Mouse (Mus musculus) forebrain, embryonic 15.5 days (tissue): ENCODE results near the gene Isca1. TPM values are rescaled to one million over a fixed set of nuclear protein-coding genes. Genes with fewer than 3 reads are reported as not detected.

ENCODE experiments used
- ATAC-seq: fragments of 200-750 bp; cut with Nextera tagmentation; replicated peaks from 2 replicates; pipeline ENCODE4 v1.8.0; 2017; ENCODE audit warnings: mild to moderate bottlenecking, moderate TSS enrichment, moderate library complexity
- H3K27ac ChIP-seq: fragments of 300-500 bp; sonication (generic); replicated peaks from 2 replicates; pipeline ENCODE4 v1.5.1; 2015; ENCODE audit warnings: mild to moderate bottlenecking, inconsistent platforms
- H3K27me3 ChIP-seq: fragments of 300-500 bp; sonication (generic); 2 replicates; pipeline ENCODE4 v1.6.1; 2015; ENCODE audit warnings: inconsistent platforms
- H3K36me3 ChIP-seq: fragments of 300-500 bp; sonication (generic); 2 replicates; pipeline ENCODE4 v1.6.1; 2015; ENCODE audit warnings: mild to moderate bottlenecking, inconsistent platforms
- H3K4me1 ChIP-seq: fragments of 300-500 bp; sonication (generic); 2 replicates; pipeline ENCODE4 v1.6.1; 2015; ENCODE audit warnings: inconsistent platforms
- H3K4me2 ChIP-seq: fragments of 300-500 bp; sonication (generic); replicated peaks from 2 replicates; pipeline ENCODE4 v1.6.1; 2015; ENCODE audit warnings: mild to moderate bottlenecking, inconsistent platforms
- H3K4me3 ChIP-seq: fragments of 300-500 bp; sonication (generic); 2 replicates; pipeline ENCODE4 v1.5.1; 2015; ENCODE audit warnings: mild to moderate bottlenecking, inconsistent platforms
- H3K9ac ChIP-seq: fragments of 300-500 bp; sonication (generic); replicated peaks from 2 replicates; pipeline ENCODE4 v1.6.1; 2015; ENCODE audit warnings: mild to moderate bottlenecking, inconsistent platforms
- H3K9me3 ChIP-seq: fragments of 300-500 bp; sonication (generic); 2 replicates; pipeline ENCODE4 v1.6.1; 2016; ENCODE audit warnings: inconsistent platforms
- WGBS: fragments of 180-500 bp; shearing (Covaris S2); methylation state at CpG from one replicate; pipeline ENCODE4 v1.1.7; 2015; ENCODE audit warnings: mixed read lengths; 5-methylcytosine and 5-hydroxymethylcytosine counted together
- polyA plus RNA-seq: library from polyadenylated mRNA; unstranded; fragments of >200 nt; fragmentation: Nextera tagmentation; extraction: Ambion mirVana; gene quantifications from 2 replicates; pipeline ENCODE4 v1.2.1, GENCODE M21; 2015

Gene Isca1
- polyA plus RNA-seq, 1 experiment from 2014 or later = 146 TPM

DNA sequence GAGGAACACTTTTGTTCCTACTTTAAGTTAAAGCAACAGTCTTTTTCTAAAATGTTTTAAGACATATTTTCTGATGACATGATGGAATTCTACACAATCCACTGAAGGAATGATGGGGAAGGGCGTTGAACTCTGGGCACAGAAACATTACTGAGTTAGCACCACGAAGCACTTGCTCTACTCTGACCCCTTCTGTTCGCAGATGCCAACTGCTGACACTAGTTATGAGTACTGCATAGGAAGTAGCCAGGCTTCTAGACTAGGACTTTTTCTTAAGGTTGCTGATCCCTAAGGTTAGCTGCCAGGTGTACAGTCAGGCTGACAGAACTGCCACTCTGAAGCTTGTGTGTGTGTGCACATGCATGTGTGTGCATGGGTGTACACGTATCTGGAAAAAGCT is 9.6 kb upstream of the Isca1 start:
- no peaks in the 10 kb centered on the region for H3K27me3 ChIP-seq
- no peaks in the 10 kb centered on the region for H3K9me3 ChIP-seq
- ATAC-seq = no peak
- H3K27ac ChIP-seq = no peak overlapping the region
- peaks cover 86% of the 10 kb centered on the region for H3K36me3 ChIP-seq
- no peak overlapping the region for H3K4me2 ChIP-seq
- no peak overlapping the region for H3K9ac ChIP-seq
- no peak overlapping the region for H3K4me3 ChIP-seq
- WGBS = 91% methylated on average over 4 of the region's 4 CpGs
- H3K4me1 ChIP-seq = no peaks in the 10 kb centered on the region

DNA sequence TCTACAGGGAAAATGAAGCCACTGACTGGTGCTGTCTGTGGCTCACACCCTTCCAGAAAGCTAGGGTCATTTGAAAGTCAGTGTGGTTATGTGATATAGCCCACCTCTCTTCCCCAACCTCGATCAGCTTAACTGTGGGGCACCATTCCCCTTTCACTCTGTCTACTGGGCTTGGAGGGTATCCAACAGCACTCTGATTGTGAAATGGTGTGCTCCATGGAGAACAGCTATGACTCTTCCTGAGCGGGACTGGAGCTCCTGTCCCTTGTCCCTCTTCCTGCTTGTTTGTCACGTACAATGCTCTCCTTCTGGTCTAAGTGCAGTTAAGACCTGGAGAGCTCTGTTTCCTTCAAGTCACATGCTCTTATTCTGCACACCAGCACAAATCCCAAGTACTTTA is 5.6 kb upstream of the Isca1 start:
- no peak for ATAC-seq
- Histone ChIP-seq H3K27ac (no peak overlapping the region), H3K9me3 (no peaks in the 10 kb centered on the region), H3K36me3 (peaks cover 63% of the 10 kb centered on the region), H3K4me1 (peaks cover 13% of the 10 kb centered on the region), H3K4me2 (no peak overlapping the region), H3K27me3 (no peaks in the 10 kb centered on the region), H3K9ac (no peak overlapping the region), H3K4me3 (no peak overlapping the region)
- 85% methylated on average over 3 of the region's 3 CpGs for whole genome bisulfite sequencing

DNA sequence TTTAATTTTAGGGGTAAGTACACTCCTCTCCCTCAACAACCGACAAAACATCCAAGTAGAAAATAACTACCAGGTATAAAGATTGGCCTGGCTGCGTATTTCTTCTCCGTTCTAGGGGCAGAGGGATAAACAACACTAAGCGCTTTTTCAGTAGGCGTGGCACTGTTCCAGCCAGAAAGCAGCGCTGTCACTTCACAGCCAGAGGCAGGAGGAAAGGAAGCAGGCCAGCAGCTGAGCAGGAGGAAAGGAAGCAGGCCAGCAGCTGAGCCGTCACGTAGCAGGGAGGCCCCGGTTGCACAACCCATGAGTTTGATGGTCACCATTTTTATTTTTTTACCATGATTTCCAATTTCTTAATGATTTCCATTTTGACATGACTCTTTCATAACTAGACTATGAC is 1.6 kb upstream of the Isca1 start:
- H3K36me3 ChIP-seq = peaks cover 30% of the 10 kb centered on the region
- H3K4me3 ChIP-seq = no peak overlapping the region
- H3K4me1 ChIP-seq = peaks cover 37% of the 10 kb centered on the region
- 57% methylated on average over 9 of the region's 9 CpGs for WGBS
- no peak overlapping the region for H3K4me2 ChIP-seq
- H3K9ac ChIP-seq = peak overlapping the region; percentile 71; the same call in 1 of the 2 replicates
- peak overlapping the region; percentile 99 for H3K27ac ChIP-seq
- no peak for ATAC-seq
- no peaks in the 10 kb centered on the region for H3K9me3 ChIP-seq
- no peaks in the 10 kb centered on the region for H3K27me3 ChIP-seq

DNA sequence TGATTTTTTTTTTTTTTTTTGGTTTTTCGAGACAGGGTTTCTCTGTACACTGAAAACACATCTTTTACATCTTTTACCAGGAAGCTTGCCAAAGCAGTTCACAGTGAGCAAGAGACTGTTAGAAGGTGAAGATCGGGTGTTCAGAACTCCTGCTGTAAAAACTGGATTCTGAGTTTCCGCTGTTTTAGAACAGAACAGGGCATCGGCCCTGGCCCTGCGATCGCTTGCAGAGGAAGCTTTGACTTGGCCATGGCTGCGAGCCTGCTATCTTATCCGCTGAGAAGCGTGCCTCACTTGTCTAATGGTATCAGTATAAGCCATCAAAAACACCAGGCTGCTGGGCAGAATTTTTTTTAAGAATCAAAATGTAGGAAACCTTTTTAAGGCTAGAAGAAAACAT is 1.2 kb upstream of the Isca1 start:
- Histone ChIP-seq H3K27ac (peak overlapping the region; percentile 99), H3K36me3 (peaks cover 28% of the 10 kb centered on the region), H3K4me1 (peaks cover 37% of the 10 kb centered on the region), H3K4me3 (peak overlapping the region; percentile 87), H3K9ac (peak overlapping the region; percentile 71; the same call in 1 of the 2 replicates), H3K9me3 (no peaks in the 10 kb centered on the region), H3K4me2 (peak overlapping the region; percentile 72), H3K27me3 (no peaks in the 10 kb centered on the region)
- no peak for ATAC-seq
- 72% methylated on average over 9 of the region's 9 CpGs for WGBS

DNA sequence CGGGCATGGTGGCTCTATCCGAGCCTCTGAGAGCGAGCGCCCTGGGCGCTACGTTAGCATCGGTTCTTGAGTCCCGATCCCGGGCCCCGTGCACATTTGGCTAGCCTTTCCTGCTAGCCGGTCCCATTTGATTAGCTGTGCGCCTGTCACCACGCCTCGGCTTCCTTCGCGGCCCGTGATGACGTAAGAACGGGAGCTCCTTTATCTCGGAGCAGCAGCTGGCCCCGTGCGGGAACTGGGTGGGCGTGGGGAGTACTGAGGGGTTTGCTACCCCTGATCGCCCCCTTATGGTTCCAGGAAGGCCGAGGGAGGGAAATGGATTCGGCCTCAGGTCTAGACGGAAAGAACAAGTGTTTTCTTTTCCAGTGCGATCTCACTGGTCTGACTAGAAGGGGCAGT is 553 bp upstream of the Isca1 start:
- H3K9ac ChIP-seq = peak overlapping the region; percentile 71
- H3K4me2 ChIP-seq = peak overlapping the region; percentile 72
- peaks cover 37% of the 10 kb centered on the region for H3K4me1 ChIP-seq
- peak overlapping the region; percentile 87 for H3K4me3 ChIP-seq
- H3K36me3 ChIP-seq = peaks cover 21% of the 10 kb centered on the region
- ATAC-seq = peak; percentile 90
- no peaks in the 10 kb centered on the region for H3K27me3 ChIP-seq
- WGBS = 0% methylated on average over 28 of the region's 28 CpGs
- H3K27ac ChIP-seq = peak overlapping the region; percentile 99
- H3K9me3 ChIP-seq = no peaks in the 10 kb centered on the region

DNA sequence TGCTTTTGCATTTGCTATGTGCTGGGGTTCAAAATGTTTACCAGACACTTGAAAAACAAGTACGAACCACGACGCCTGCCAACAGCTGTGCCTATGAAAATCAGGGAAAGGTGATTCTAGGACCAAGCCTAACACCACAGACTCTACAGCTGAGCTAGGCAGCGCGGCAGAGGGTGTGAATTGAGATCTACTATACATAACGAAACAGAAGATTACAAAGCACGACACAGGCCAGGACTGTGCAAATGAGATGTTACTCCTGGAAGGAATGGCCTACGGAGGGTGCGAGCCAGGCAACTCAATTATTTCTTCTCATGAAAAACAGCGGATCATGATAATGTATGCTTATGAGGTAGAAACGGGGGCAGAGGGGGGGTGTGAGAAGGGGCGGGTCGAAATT is 1.1 kb downstream of the Isca1 start:
- no peak for ATAC-seq
- H3K9ac ChIP-seq = peak overlapping the region; percentile 79
- H3K4me2 ChIP-seq = peak overlapping the region; percentile 75
- H3K36me3 ChIP-seq = peaks cover 14% of the 10 kb centered on the region
- peaks cover 37% of the 10 kb centered on the region for H3K4me1 ChIP-seq
- no peaks in the 10 kb centered on the region for H3K27me3 ChIP-seq
- WGBS = 31% methylated on average over 13 of the region's 13 CpGs
- H3K4me3 ChIP-seq = peak overlapping the region; percentile 87
- H3K9me3 ChIP-seq = no peaks in the 10 kb centered on the region
- H3K27ac ChIP-seq = no peak overlapping the region

DNA sequence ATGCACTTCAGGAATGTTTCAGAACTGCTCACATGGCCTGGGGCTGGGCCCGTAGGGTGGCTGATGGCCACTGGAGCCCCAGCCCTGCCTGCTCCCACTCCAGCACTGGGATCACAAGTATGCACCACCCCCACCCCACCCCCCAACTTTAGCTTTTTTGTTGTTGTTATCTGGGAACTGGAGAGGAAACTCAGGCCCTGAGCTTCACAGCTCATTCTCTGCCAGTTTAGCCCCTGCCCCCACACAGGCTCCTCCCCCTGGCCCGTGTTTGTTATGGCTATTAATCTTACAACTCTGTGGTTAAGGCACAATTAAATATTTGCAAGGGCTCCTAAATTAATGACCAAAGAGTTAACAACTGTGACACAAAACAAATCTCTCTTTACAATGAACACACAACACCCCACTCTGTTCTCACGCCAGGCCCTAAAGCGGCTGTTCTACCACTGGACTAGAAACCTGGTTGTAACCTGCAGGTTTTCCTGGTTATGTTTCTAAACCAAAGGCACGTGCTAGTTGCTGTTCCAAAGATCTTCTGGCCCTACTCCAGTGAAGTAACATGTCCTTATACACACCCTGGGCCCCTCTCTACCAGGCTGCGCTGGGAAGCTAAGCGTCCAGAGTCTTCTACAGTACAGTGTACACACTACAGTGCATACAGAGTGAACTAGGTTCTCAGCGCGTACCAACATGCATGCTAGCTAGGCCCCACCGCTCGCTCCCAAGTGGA is 2.7 kb downstream of the Isca1 start:
- Histone ChIP-seq H3K36me3 (peaks cover 5% of the 10 kb centered on the region), H3K4me2 (no peak overlapping the region), H3K9ac (no peak overlapping the region), H3K4me3 (no peak overlapping the region), H3K9me3 (no peaks in the 10 kb centered on the region), H3K27me3 (no peaks in the 10 kb centered on the region), H3K27ac (no peak overlapping the region), H3K4me1 (peaks cover 37% of the 10 kb centered on the region)
- no peak for ATAC-seq
- WGBS = 84% methylated on average over 11 of the region's 11 CpGs

DNA sequence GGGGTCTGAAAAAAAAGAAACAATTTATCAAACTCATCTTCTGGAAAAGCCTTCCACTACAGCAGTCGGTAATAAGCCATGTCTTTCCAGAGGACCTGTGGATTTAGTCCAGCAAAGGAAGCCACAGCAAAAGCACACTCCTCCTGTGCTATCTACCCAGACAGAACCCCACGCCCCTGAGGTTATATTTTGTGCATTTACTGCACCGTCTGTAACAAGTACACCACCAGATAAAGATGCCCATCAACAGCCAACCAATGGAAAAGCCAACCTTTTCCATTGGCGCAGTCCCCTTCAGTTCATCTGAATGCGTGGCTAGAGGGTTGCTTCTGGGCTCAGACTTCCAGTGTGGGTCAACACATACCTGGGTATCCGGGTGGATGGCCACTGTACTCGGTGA is 6.8 kb downstream of the Isca1 start:
- H3K36me3 ChIP-seq = peaks cover 33% of the 10 kb centered on the region
- H3K9me3 ChIP-seq = no peaks in the 10 kb centered on the region
- H3K4me3 ChIP-seq = no peak overlapping the region
- no peak overlapping the region for H3K4me2 ChIP-seq
- no peak overlapping the region for H3K27ac ChIP-seq
- peaks cover 10% of the 10 kb centered on the region for H3K4me1 ChIP-seq
- no peaks in the 10 kb centered on the region for H3K27me3 ChIP-seq
- H3K9ac ChIP-seq = no peak overlapping the region
- WGBS = 95% methylated on average over 7 of the region's 7 CpGs
- ATAC-seq = no peak

DNA sequence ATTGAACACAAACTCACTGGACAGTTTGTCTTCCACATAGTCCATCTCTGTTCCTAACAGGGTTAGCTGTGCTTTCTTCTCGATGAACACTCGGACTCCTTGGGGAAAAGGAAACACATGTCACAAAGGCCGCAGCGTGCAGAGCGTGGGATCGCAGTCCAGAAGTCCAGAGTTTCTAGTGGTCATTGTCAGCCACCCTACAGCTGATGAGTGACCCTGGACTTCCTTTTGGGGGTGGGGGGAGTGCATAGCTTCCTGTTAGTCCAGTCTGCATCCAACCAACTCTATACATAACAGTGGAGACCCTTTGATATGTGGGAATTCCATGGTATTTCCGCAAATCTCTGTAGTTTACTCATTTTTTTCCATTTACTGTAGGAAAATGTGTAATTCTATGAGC is 12.7 kb downstream of the Isca1 start:
- no peak for ATAC-seq

DNA sequence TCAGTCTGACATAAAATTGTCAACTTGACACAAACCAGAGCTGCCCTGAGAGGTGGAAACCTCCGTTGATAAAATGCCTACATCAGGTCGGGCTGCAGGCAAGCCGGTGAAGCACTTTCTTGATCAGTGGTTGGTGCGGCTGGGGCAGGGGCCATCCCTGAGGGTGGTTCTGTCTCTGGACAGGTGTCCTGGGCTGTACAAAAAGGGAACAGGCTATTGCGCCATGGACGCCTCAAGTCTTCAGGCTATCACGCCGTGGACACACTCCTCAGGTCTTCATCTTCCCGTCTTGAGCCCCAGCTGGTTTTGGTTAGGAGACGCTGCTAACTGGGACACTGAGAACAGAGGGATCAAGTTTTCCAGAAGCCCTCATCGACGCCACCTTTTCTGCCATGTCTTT is 19.3 kb downstream of the Isca1 start:
- Histone ChIP-seq H3K27ac (no peak overlapping the region), H3K27me3 (no peaks in the 10 kb centered on the region), H3K4me2 (no peak overlapping the region), H3K36me3 (peaks cover 9% of the 10 kb centered on the region), H3K9ac (no peak overlapping the region), H3K9me3 (no peaks in the 10 kb centered on the region), H3K4me3 (no peak overlapping the region), H3K4me1 (no peaks in the 10 kb centered on the region)
- 88% methylated on average over 12 of the region's 12 CpGs for WGBS
- ATAC-seq = no peak

More for the DNA sequence above, 12.7 kb downstream of the Isca1 start:
- Histone ChIP-seq H3K9me3 (no peaks in the 10 kb centered on the region), H3K27ac (no peak overlapping the region), H3K4me1 (no peaks in the 10 kb centered on the region), H3K36me3 (peaks cover 48% of the 10 kb centered on the region), H3K4me2 (no peak overlapping the region), H3K9ac (no peak overlapping the region), H3K27me3 (no peaks in the 10 kb centered on the region), H3K4me3 (no peak overlapping the region)
- 90% methylated on average over 7 of the region's 7 CpGs for WGBS

DNA sequence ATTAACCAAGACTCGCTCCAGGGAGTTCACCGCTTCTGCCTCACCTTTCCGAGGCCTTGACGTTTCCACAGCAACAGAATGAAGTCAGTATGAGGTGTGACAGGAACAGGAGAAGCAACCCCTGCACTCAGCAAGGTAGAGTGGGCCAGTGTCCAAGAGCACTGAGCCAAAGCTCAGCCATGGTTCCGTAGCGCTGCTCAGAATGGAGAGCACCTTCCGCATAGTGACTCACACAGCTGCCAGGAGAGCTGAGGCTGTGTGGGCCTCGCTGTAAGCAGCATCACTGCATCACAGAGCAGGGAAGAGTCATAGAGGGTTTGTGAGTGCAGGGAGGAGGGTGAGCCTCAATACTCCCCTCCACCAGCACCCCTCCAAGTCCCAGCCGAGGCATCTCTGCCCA is 22.9 kb downstream of the Isca1 start, which contains the start of gene 1700014D04Rik:
Gene 1700014D04Rik (minus strand): TSS at position 42 of the 400 bp plus-strand sequence.
- Histone ChIP-seq H3K4me3 (no peak within 1 kb of the TSS), H3K27me3 (no peaks in the 10 kb centered on the region), H3K9ac (no peak within 1 kb of the TSS), H3K4me1 (no peaks in the 10 kb centered on the region), H3K27ac (no peak within 1 kb of the TSS), H3K9me3 (no peaks in the 10 kb centered on the region), H3K4me2 (no peak within 1 kb of the TSS), H3K36me3 (no peaks in the 10 kb centered on the region)
- WGBS = 76% methylated on average over 9 of the region's 9 CpGs
- ATAC-seq = no peak

DNA sequence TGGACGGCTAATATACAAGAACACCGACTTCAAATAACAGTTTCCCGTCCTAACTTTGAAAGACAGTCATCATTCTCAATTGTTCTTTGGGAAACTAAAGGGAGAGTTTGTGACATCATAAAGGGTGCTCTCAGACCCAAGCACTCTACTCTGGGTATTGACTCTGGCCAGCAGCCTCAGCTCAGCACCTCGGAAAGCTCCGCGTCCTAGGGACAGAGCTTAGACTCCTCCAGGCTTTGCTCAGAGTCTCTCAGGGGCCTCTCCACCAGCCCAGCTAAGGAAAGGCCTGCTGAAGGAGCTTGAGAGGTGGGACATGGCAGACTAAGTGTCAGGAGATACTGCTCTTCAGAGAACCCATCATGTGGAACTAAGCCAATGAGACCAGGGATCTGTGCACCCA is 23.4 kb downstream of the Isca1 start:
- no peak for ATAC-seq

DNA sequence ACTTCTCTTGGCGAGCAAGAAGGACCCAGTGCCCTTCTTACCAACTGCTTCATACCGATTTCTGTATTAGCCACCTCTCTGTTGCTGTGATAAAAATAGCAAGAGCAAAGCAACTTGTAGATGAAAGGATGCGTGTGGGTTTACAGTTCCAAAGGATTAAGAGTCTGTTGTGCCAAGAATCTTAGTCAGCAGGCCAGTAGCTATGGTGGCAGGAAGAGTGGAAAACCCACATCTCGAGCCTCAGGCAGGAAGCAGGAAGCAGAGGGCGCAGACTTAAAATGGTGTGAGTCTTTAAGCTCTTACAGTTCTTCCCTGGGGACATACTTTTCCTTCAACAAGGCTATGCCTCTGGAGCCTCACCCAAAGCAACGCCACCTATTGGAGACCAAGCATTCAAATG is 24.1 kb downstream of the Isca1 start:
- no peak for ATAC-seq
- H3K4me3 ChIP-seq = no peak overlapping the region
- 88% methylated on average over 6 of the region's 6 CpGs for WGBS
- H3K9me3 ChIP-seq = no peaks in the 10 kb centered on the region
- no peaks in the 10 kb centered on the region for H3K27me3 ChIP-seq
- no peak overlapping the region for H3K27ac ChIP-seq
- no peak overlapping the region for H3K9ac ChIP-seq
- no peaks in the 10 kb centered on the region for H3K4me1 ChIP-seq
- H3K36me3 ChIP-seq = no peaks in the 10 kb centered on the region
- H3K4me2 ChIP-seq = no peak overlapping the region

More for the DNA sequence above, 23.4 kb downstream of the Isca1 start:
- no peaks in the 10 kb centered on the region for H3K9me3 ChIP-seq
- WGBS = 79% methylated on average over 5 of the region's 6 CpGs
- no peak overlapping the region for H3K4me2 ChIP-seq
- no peak overlapping the region for H3K9ac ChIP-seq
- H3K4me1 ChIP-seq = no peaks in the 10 kb centered on the region
- H3K27ac ChIP-seq = no peak overlapping the region
- H3K4me3 ChIP-seq = no peak overlapping the region
- H3K36me3 ChIP-seq = no peaks in the 10 kb centered on the region
- no peaks in the 10 kb centered on the region for H3K27me3 ChIP-seq
